Mouse (Mus musculus): ENCODE measurements around the gene Tma7. TPM values are rescaled to one million over a fixed set of nuclear protein-coding genes. Genes with fewer than 3 reads are reported as not detected.

The Tma7 gene
- polyA plus RNA-seq, 1 experiment from 2014 or later = 633 TPM

GRCm38 (mm10) chr9:109080516-109080915 lies 1.9 kb downstream of the Tma7 start:
- H3K9ac ChIP-seq (replicated peaks; ENCODE audit: low read depth, low read length) = no peak overlapping the region
- ATAC-seq (ENCODE audit: insufficient number of reproducible peaks, insufficient read depth, low FRiP score, low read depth) = no peak
- no peaks in the 10 kb centered on the region for H3K27me3 ChIP-seq (ENCODE audit: control insufficient read depth, insufficient read depth, low read length)
- 92% methylated on average over 3 of the region's 3 CpGs for WGBS
- H3K4me3 ChIP-seq (ENCODE audit: low read depth, low read length) = no peak overlapping the region
- H3K9me3 ChIP-seq (ENCODE audit: control insufficient read depth, low read depth, low read length) = no peaks in the 10 kb centered on the region
- H3K36me3 ChIP-seq (ENCODE audit: control insufficient read depth, insufficient read depth, low read length) = peaks cover 4% of the 10 kb centered on the region
- H3K4me2 ChIP-seq (replicated peaks; ENCODE audit: low read depth, low read length) = 0 out of 2 replicates have a peak overlapping the region, but pooled peaks have one; percentile 54
- H3K4me1 ChIP-seq (ENCODE audit: control insufficient read depth, insufficient read depth, low read length) = peaks cover 16% of the 10 kb centered on the region; the same call in 1 of the 2 replicates
- no peak overlapping the region for H3K27ac ChIP-seq (ENCODE audit: low read length)

GRCm38 (mm10) chr9:109073661-109074573 lies 8.5 kb downstream of the Tma7 start, which contains the start of gene Atrip:
TSS of gene Atrip (minus strand) at chr9:109074124.
- Histone ChIP-seq H3K4me2 (replicated peaks; ENCODE audit: low read depth, low read length) (peak within 1 kb of the TSS; percentile 96), H3K9me3 (ENCODE audit: control insufficient read depth, low read depth, low read length) (no peaks in the 10 kb centered on the region), H3K27me3 (ENCODE audit: control insufficient read depth, insufficient read depth, low read length) (no peaks in the 10 kb centered on the region), H3K36me3 (ENCODE audit: control insufficient read depth, insufficient read depth, low read length) (peaks cover 27% of the 10 kb centered on the region), H3K27ac (ENCODE audit: low read length) (peak within 1 kb of the TSS; percentile 53; the same call in 1 of the 2 replicates), H3K4me1 (ENCODE audit: control insufficient read depth, insufficient read depth, low read length) (peaks cover 14% of the 10 kb centered on the region), H3K4me3 (ENCODE audit: low read depth, low read length) (peak within 1 kb of the TSS; percentile 83), H3K9ac (replicated peaks; ENCODE audit: low read depth, low read length) (peak within 1 kb of the TSS; percentile 79)
- peak; percentile 97 for ATAC-seq (ENCODE audit: insufficient number of reproducible peaks, insufficient read depth, low FRiP score, low read depth)
- under 1% methylated on average over 57 of the region's 57 CpGs for WGBS

GRCm38 (mm10) chr9:109068095-109068735 lies 14.2 kb downstream of the Tma7 start:
- Histone ChIP-seq H3K4me2 (replicated peaks; ENCODE audit: low read depth, low read length) (no peak overlapping the region), H3K9ac (replicated peaks; ENCODE audit: low read depth, low read length) (no peak overlapping the region), H3K36me3 (ENCODE audit: control insufficient read depth, insufficient read depth, low read length) (peaks cover 73% of the 10 kb centered on the region), H3K27ac (ENCODE audit: low read length) (no peak overlapping the region), H3K27me3 (ENCODE audit: control insufficient read depth, insufficient read depth, low read length) (no peaks in the 10 kb centered on the region), H3K4me1 (ENCODE audit: control insufficient read depth, insufficient read depth, low read length) (peaks cover 9% of the 10 kb centered on the region), H3K4me3 (ENCODE audit: low read depth, low read length) (no peak overlapping the region), H3K9me3 (ENCODE audit: control insufficient read depth, low read depth, low read length) (no peaks in the 10 kb centered on the region)
- WGBS = 98% methylated on average over 3 of the region's 3 CpGs
- ATAC-seq (ENCODE audit: insufficient number of reproducible peaks, insufficient read depth, low FRiP score, low read depth) = no peak

GRCm38 (mm10) chr9:109060898-109061295 lies 21.5 kb downstream of the Tma7 start:
- Histone ChIP-seq H3K9ac (replicated peaks; ENCODE audit: low read depth, low read length) (no peak overlapping the region), H3K36me3 (ENCODE audit: control insufficient read depth, insufficient read depth, low read length) (peaks cover 54% of the 10 kb centered on the region), H3K4me3 (ENCODE audit: low read depth, low read length) (no peak overlapping the region), H3K27ac (ENCODE audit: low read length) (no peak overlapping the region), H3K4me1 (ENCODE audit: control insufficient read depth, insufficient read depth, low read length) (peaks cover 3% of the 10 kb centered on the region; the same call in 1 of the 2 replicates), H3K9me3 (ENCODE audit: control insufficient read depth, low read depth, low read length) (no peaks in the 10 kb centered on the region), H3K4me2 (replicated peaks; ENCODE audit: low read depth, low read length) (no peak overlapping the region), H3K27me3 (ENCODE audit: control insufficient read depth, insufficient read depth, low read length) (no peaks in the 10 kb centered on the region)
- 89% methylated on average over 5 of the region's 5 CpGs for WGBS
- no peak for ATAC-seq (ENCODE audit: insufficient number of reproducible peaks, insufficient read depth, low FRiP score, low read depth)

GRCm38 (mm10) chr9:109060184-109060897 lies 22.0 kb downstream of the Tma7 start:
- Histone ChIP-seq H3K4me1 (ENCODE audit: control insufficient read depth, insufficient read depth, low read length) (peaks cover 6% of the 10 kb centered on the region; the same call in 1 of the 2 replicates), H3K9me3 (ENCODE audit: control insufficient read depth, low read depth, low read length) (no peaks in the 10 kb centered on the region), H3K36me3 (ENCODE audit: control insufficient read depth, insufficient read depth, low read length) (peaks cover 48% of the 10 kb centered on the region), H3K27ac (ENCODE audit: low read length) (no peak overlapping the region; the same call in 1 of the 2 replicates), H3K4me2 (replicated peaks; ENCODE audit: low read depth, low read length) (no peak overlapping the region), H3K9ac (replicated peaks; ENCODE audit: low read depth, low read length) (no peak overlapping the region; the same call in 1 of the 2 replicates), H3K4me3 (ENCODE audit: low read depth, low read length) (no peak overlapping the region), H3K27me3 (ENCODE audit: control insufficient read depth, insufficient read depth, low read length) (no peaks in the 10 kb centered on the region)
- no peak for ATAC-seq (ENCODE audit: insufficient number of reproducible peaks, insufficient read depth, low FRiP score, low read depth)
- WGBS = 89% methylated on average over 16 of the region's 16 CpGs

- H3K27me3 ChIP-seq (ENCODE audit: control insufficient read depth, insufficient read depth, low read length) = no peaks in the 10 kb centered on the region
Measured at GRCm38 (mm10) chr9:109059136-109059903, 23.1 kb downstream of the Tma7 start, which contains the start of gene Trex1. TSS of gene Trex1 (minus strand) at chr9:109059734.

GRCm38 (mm10) chr9:109058006-109058765 lies 24.2 kb downstream of the Tma7 start:
- WGBS = 92% methylated on average over 19 of the region's 19 CpGs
- no peaks in the 10 kb centered on the region for H3K27me3 ChIP-seq (ENCODE audit: control insufficient read depth, insufficient read depth, low read length)
- 0 out of 2 replicates have a peak overlapping the region, but pooled peaks have one; percentile 26 for H3K4me3 ChIP-seq (ENCODE audit: low read depth, low read length)
- H3K9me3 ChIP-seq (ENCODE audit: control insufficient read depth, low read depth, low read length) = no peaks in the 10 kb centered on the region
- peaks cover 10% of the 10 kb centered on the region; the same call in 1 of the 2 replicates for H3K4me1 ChIP-seq (ENCODE audit: control insufficient read depth, insufficient read depth, low read length)
- no peak overlapping the region for H3K9ac ChIP-seq (replicated peaks; ENCODE audit: low read depth, low read length)
- peak overlapping the region; percentile 67; the same call in 1 of the 2 replicates for H3K27ac ChIP-seq (ENCODE audit: low read length)
- no peak for ATAC-seq (ENCODE audit: insufficient number of reproducible peaks, insufficient read depth, low FRiP score, low read depth)
- no peak overlapping the region for H3K4me2 ChIP-seq (replicated peaks; ENCODE audit: low read depth, low read length)
- H3K36me3 ChIP-seq (ENCODE audit: control insufficient read depth, insufficient read depth, low read length) = peaks cover 32% of the 10 kb centered on the region

More at GRCm38 (mm10) chr9:109059136-109059903, 23.1 kb downstream of the Tma7 start, which contains the start of gene Trex1:
- Histone ChIP-seq H3K27ac (ENCODE audit: low read length) (peak within 1 kb of the TSS; percentile 81), H3K9me3 (ENCODE audit: control insufficient read depth, low read depth, low read length) (no peaks in the 10 kb centered on the region), H3K36me3 (ENCODE audit: control insufficient read depth, insufficient read depth, low read length) (peaks cover 40% of the 10 kb centered on the region), H3K9ac (replicated peaks; ENCODE audit: low read depth, low read length) (peak within 1 kb of the TSS; percentile 33), H3K4me1 (ENCODE audit: control insufficient read depth, insufficient read depth, low read length) (peaks cover 10% of the 10 kb centered on the region; the same call in 1 of the 2 replicates), H3K4me2 (replicated peaks; ENCODE audit: low read depth, low read length) (peak within 1 kb of the TSS; percentile 58), H3K4me3 (ENCODE audit: low read depth, low read length) (peak within 1 kb of the TSS; percentile 26)
- peak; percentile 86 for ATAC-seq (ENCODE audit: insufficient number of reproducible peaks, insufficient read depth, low FRiP score, low read depth)
- 18% methylated on average over 15 of the region's 15 CpGs for WGBS
